In the genomic region with DNA sequence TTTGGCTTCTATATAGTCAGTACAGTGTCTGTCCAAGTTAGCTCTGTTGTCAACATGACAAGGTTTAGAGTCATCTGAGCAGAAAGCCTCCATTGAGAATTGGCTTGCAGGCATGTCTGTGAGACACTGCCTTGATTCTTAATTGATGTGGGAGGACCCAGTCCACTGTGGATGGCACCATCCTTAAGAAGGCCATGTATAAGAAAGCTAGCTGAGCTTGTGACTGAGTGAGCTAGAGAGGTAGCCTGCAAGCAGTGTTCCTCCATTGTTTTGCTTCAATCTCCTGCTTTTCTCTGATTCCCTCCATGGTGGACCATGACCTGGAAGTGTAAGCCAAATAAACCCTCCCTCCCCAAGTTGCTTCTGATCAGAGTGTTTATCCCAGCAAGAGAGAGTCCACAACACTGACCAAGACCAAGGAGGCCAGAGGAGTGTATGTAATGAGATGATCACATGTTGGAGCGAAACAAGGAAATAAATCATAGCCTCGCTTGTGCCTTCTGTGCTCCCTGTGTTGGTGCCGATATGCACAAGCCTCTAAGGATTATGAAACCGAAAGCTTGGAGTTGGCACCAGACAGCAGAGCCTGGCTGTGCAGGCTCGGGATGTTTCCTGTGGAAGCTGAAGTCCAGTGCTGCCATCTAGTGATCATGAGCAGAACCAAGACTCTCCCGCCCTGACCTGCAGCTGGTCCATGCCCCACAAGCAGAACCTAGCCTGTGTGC, we compare ENCODE assay signal across 8 mouse cellular contexts. TPM values are rescaled to one million over a fixed set of nuclear protein-coding genes. Genes with fewer than 3 reads are reported as not detected.
DNase-seq lines count a peak whose midpoint lies in the region; ATAC-seq and TF ChIP-seq lines count a peak whose summit lies in the region.

No protein-coding gene starts in this region.

- TF ChIP-seq CTCF in Patski (IDR thresholded peaks at IDR 0.05): peak; percentile 92

- H3K4me3 ChIP-seq in hindbrain, embryonic 15.5 days: peak overlapping the region; percentile 33

- POLR2A ChIA-PET in Patski (lab: Charles Lee): interaction anchor here (0.7 kb wide), 1 partner anchor 377 kb away, joined by 3 read pairs; no protein-coding TSS in a partner anchor

- 13% methylated on average over 6 of the region's 6 CpGs for WGBS in hindbrain, embryonic 15.5 days

- peak; percentile 100 for ATAC-seq in Patski
- peak; percentile 99 for ATAC-seq in hindbrain, embryonic 15.5 days (ENCODE audit: low FRiP score, low read depth)

- in situ Hi-C loops in Patski (cut with MboI; ENCODE audit: low pct_unique_long_range_greater_than_20kb): loop anchor here (10.0 kb wide), 1 partner anchor 380 kb away; no protein-coding TSS in a partner anchor

- peak; percentile 44 for DNase-seq in Patski (ENCODE audit: low read depth, low spot score)
- peak; percentile 77 to 83 for DNase-seq in cerebellum, postnatal 25 days
- peak; percentile 54 to 68 for DNase-seq in frontal cortex, postnatal 25 days (ENCODE audit: low spot score in 2 of 2)
- DNase-seq in left cerebral cortex, adult 11 months (ENCODE audit: low spot score): peak; percentile 86
- DNase-seq in lung, postnatal 4 days: peak; percentile 88
- DNase-seq in retina, postnatal 7 days (ENCODE audit: low read depth, low spot score): peak; percentile 66
- peak; percentile 45 for DNase-seq in urinary bladder, adult 2 months (ENCODE audit: low spot score)

- no peaks in the 10 kb centered on the region for H3K36me3 ChIP-seq in hindbrain, embryonic 15.5 days

- CTCF ChIA-PET in Patski (lab: Charles Lee): interaction anchor here (1.1 to 3.5 kb wide), 20 partner anchors 9 to 384 kb away, joined by 3 to 22 read pairs (median 6); a partner anchor contains a TSS

- no peak overlapping the region for H3K27ac ChIP-seq in hindbrain, embryonic 15.5 days (replicated peaks)

- H3K9me3 ChIP-seq in hindbrain, embryonic 15.5 days: no peaks in the 10 kb centered on the region

- peaks cover 3% of the 10 kb centered on the region for H3K27me3 ChIP-seq in Patski
- H3K27me3 ChIP-seq in hindbrain, embryonic 15.5 days: no peaks in the 10 kb centered on the region

- H3K4me1 ChIP-seq in hindbrain, embryonic 15.5 days (replicated peaks): no peaks in the 10 kb centered on the region

- peak overlapping the region; percentile 32; the same call in 1 of the 2 replicates for H3K9ac ChIP-seq in hindbrain, embryonic 15.5 days

- H3K4me2 ChIP-seq in hindbrain, embryonic 15.5 days: peak overlapping the region; percentile 51

RNA-seq across cellular contexts. Expression of a gene that starts 23.8 kb away (rescaled TPM):
- 1.6 TPM for polyA plus RNA-seq in Patski (2021)
- polyA plus RNA-seq in hindbrain, embryonic 15.5 days (2015; fragmentation: Nextera tagmentation; extraction: Ambion mirVana): not detected in 2 replicates
- polyA plus RNA-seq in urinary bladder, adult 2 months (2012; rRNA removed): 0.15 TPM in 2 replicates

RNA-seq across cellular contexts. Expression of a gene that starts 33.1 kb away (rescaled TPM):
- polyA plus RNA-seq in Patski (2021): not detected
- not detected in 2 replicates for polyA plus RNA-seq in hindbrain, embryonic 15.5 days (2015; fragmentation: Nextera tagmentation; extraction: Ambion mirVana)
- not detected in 2 replicates for polyA plus RNA-seq in urinary bladder, adult 2 months (2012; rRNA removed)

RNA-seq across cellular contexts. Expression of a gene that starts 36.7 kb away (rescaled TPM):
- polyA plus RNA-seq in Patski (2021): 0.12 TPM
- 0.22 and 0.26 TPM in 2 replicates for polyA plus RNA-seq in hindbrain, embryonic 15.5 days (2015; fragmentation: Nextera tagmentation; extraction: Ambion mirVana)
- polyA plus RNA-seq in urinary bladder, adult 2 months (2012; rRNA removed): 0.06 TPM in 1 of 2 replicates, not detected in the other
